Mouse (Mus musculus): ENCODE measurements around the gene Xkr8.
"Not testable (repeated sequence)": the region's sequence is repeated elsewhere in the genome, so short reads cannot be mapped to it uniquely, and the experiment has no call there.

Xkr8 gene

DNA sequence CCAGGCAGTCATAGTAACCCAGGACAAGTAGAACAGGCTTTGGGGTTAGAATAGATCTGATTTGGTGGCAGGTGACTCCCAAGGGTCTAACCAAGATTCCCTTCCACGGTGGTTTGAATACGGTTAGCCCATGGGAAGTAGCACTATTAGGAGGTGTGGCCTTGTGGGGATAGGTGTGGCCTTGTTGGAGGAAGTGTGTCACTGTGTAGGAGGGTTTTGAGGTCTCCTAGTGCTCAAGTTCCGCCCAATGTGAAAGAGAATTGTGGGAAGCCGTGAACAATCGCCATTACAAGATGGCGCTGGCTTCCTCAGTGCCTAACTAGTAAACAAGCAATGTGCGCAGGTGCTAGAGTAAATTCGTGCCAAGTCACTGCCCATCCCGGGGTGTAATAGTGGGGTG, 4.8 kb upstream of the Xkr8 start:
- not testable (repeated sequence) for DNase-seq (ENCODE audit: low spot score in 2 of 2)

DNA sequence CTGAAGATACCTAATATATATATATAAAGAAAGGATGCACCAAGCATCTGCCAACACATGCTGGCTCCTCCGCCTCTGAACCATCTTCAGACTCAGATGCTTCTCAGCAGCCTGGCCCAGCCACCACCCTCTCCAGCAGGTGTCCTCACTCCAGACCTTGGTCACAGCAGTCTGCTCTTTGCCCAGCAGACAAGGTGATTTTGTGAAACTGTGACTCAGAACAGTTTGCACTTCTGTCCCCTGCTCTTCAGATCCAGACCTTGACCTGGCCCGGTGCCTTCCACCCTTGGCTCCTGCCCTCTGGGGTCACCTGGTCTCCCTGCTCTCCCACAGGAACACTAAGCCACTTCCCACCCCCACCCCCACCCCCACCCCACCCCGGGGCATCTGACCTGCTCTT, 3.5 kb upstream of the Xkr8 start:
- DNase-seq (ENCODE audit: low spot score in 2 of 2): no peak

DNA sequence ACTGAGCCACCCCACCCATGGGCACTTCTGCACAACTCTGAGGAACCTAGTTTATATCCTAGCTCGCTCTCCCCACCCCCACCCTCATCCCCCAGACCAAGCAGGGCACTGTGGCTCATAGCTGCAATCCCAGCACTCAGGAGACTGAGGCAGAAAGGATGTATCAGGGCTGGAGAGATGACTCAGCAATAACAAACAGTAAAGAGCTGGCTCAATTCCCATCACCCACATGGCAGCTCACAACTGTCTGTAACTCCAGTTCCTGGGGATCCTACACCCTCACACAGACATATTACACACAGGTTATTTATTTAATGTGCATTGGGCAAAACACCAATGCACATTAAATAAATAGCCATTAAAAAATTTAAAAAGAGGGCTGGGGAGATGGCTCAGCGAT, 3.0 kb upstream of the Xkr8 start:
- no peak for DNase-seq (ENCODE audit: low spot score in 2 of 2)

DNA sequence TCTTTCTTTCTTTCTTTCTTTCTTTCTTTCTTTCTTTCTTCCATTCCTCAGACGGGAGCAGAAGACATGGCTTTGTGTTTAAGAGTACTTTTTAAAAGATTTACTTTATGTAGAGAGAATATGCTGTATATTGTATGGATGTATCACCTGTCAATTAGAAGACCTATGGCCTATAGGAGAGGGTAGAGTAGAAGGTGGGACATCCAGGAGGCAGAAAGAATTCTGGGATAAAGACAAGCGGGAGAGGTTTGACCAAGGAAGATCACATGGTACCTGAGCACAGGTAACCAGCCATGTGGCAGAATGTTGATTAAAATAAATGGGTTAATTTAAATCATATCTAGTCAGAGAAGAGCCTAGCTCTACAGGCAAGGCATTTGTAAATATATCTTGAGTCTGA, 2.4 kb upstream of the Xkr8 start:
- DNase-seq (ENCODE audit: low spot score in 2 of 2): no peak

DNA sequence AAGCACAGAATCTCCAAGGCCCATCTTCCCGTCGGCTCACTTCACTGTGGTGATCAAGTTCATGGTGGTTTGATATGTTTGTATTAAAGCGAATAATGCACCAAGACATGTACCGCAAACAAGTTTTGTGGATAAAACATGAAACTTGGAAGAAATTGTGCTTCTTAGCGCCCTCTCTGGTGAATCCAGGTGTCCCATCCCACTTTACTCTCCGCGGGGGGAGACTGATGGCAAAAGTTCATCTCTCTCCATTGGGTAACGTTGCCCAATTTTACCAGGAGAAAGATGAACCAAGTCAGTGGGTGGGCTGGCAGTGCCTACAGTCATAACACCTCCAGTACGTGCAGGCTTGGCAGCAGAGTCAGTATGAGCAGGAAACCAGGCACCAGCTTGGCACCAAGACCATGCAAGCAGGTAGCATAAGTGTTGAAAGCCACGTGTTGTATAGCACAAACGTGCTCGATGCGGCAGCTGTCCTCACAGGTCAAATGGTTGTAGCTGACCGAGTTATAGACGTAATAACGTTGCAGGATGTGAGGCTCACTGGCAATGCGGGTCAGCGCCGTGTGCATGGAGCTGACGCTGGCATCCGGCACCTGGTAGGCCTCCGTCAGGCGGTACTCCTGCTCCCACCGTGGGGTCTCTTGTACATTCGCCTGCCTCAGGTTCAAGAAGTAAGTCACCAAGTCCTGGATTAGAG, 875 bp upstream of the Xkr8 start:
- DNase-seq (ENCODE audit: low spot score in 2 of 2): no peak

DNA sequence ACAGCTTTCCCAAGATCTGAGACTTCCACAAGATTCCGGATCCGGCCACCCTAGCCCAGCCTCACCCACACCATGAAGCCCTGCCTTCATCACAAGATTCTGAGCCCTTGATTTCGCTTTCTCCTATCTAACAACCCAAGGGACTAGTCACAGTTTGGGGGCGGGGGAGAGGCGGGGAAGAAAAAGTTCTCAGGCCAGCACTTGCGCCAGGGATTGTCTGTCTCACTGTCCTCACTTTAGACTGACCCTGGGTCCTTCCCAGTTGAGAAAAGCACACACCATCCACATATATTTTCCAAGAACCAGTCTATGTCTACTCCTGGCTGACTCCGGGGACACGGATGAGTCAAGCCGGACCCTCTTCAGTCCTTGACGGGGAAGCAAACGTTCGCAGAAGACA, 730 bp downstream of the Xkr8 start:
- DNase-seq (ENCODE audit: low spot score in 2 of 2): no peak

DNA sequence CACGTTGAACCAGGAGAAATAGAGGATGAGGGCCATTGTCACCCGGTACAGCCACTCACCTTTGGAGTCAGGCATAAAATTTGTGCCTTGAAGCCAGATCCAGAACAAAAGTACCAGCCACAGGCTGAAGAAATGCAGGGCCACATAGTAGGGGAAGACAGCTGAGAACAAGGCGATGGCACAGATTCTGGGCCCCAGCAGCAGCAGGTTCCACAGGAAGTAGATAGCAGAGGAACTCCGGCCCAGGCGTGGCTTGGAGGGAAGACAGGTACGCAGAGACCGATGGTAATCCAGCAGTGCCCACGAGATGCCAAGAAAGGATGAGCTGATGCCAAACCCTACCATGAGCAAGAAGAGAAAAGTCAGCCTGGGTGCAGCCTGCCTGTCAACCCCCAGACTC, 4.1 kb downstream of the Xkr8 start:
- no peak for DNase-seq (ENCODE audit: low spot score in 2 of 2)

DNA sequence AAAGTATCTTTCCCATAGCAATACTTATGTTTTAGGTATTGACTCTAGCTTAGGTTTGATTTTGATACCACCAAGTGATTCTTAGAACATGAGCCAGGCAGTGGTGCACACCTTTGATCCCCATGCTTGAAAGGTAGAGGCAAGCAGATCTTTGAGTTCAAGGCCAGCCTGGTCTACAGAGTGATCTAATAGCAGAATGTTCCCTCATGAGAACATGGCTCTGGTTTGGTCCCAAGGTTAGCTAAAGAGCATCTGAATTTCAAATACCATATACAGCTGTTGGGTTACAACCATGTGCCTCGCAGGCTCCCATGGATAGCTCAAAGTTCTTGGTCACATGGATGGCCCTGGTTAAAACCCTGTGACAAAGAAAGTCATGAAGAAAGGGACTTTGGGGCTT, 14.1 kb downstream of the Xkr8 start:
- DNase-seq (ENCODE audit: low spot score in 2 of 2): peak in 1 of 2 experiments; percentile 6

DNA sequence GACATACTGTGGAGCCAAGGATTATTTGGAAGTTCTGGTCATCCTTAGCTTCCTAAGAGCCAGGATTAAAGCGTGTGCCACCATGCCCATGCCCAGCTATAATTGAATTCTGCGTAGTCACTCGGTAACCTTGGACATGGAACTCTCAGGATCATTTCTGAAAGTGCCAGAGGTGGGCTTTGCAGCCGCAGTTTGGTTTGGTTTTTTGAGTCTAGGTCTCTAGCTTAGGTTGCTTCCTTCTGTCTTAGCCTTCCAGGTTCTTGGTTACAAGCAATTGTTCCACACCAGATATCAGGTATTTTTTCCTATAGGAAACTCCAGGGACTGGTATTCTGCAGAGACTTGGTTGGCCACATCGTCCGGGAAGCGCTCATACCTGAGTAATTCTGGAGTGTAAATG, 19.2 kb downstream of the Xkr8 start:
- peak in 1 of 2 experiments; percentile 7 for DNase-seq (ENCODE audit: low spot score in 2 of 2)

DNA sequence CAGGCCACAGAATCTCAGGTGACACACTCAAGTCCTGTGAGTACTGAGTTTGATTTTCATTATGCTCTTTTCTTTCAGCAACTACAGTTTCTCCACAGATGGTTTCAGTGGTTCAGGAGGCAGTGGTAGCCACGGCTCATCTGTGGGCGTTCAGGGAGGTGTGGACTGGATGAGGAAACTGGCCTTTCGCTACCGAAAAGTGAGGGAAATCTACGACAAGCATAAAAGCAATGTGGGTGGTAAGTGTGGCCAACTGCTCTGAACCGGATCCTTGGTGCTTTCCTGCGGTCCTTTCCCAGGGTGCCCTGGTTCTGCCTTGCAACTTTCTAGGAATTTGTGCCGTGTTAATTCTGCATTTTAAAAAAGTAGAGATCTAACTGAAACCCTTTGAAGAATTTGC, 25.5 kb downstream of the Xkr8 start:
- DNase-seq (ENCODE audit: low spot score in 2 of 2): no peak

DNA sequence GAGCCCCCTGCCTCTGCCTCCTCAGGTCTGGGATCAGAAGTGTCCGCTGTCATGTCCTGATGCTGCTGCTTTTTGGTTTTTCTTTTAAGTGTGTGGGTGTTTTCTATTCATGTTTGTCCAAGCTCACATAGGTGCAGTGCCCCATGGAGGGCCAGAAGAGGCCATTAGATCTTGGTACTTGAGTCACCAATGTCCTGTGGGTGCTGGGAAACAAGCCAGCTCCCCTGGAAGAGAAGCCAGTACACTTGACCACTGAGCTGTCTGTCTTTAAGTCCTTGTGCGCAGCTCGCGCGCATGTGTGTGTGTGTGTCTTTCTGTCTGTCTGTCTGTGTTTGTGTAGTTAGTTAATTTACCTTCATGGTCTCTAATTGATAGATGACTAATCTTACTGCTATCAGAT, 30.3 kb downstream of the Xkr8 start:
- no peak for DNase-seq (ENCODE audit: low spot score in 2 of 2)

DNA sequence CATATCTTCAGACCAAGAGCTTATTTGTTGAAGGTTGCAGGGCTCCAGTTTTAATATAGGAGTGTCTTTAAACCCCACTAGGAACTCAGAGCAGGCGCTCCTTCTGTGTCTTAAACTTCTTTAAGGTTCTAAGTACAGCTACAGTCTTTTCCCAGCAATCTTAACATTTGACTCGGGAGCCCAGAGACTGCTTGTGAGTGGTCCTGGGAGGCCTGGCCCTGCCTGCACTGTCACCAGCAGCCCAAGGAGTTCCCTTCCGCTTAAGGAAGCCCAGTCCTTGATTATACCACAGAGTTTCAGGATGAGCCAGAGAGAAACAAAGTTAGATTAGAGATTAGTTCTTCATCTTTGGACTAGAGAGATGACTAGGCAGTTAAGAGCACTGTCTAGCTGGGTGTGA, 39.0 kb downstream of the Xkr8 start:
- no peak for DNase-seq (ENCODE audit: low spot score in 2 of 2)

DNA sequence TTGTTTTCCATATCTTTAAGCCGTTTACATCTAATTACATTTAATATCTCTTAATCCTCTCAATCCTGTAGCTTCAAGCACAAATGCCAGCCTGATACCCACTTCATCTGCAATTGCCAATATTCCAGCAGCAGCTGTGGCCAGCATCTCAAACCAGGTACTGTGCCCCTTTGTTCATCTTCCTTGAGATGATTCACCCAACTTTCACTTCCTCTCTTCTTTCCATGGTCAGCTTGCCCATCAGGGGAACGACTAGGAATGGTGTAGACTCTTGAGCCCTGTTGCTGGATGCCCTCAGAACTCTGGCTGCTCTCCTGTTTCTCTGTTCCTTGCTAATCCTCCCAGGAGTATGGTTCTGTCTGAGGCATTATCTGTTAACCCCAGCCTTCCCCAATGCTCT, 42.7 kb downstream of the Xkr8 start:
- no peak for DNase-seq (ENCODE audit: low spot score in 2 of 2)

DNA sequence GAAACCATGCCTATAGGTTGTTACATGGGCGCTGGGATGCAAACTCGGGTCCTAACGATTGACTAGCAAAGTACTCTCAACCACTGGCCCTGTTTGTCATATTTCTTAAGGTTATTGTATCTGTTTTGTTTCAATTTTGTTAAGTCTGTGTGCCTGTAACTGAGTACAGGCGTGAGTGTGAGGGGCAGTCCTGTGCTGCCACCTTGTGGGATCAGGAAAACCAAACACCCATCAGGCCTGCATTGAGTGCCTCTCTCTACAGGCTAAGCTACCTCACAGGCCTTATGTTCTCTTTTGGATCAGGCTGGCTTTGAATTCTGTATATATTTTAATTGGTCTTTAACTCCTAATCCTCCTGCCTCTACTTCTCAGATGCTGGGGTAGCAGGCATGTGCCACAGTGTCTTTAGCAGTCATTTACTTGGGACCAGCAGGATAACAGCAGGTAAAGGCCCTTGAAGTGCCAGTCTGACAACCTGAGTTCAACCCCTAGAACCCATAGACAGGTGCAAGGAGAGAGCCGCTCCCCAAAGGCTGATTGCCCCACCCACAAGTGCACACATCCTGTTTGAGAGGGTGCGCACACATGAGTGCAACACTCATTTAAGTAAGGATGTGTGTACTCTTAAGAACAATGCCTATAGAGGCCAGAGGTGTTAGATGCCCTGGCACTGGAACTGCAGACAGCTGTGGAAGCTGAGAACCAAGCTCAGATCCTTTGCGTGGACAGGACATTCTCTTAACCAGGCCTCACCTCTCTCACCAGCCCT, 55.4 kb downstream of the Xkr8 start:
- DNase-seq (ENCODE audit: low spot score in 2 of 2): no peak
